Mouse (Mus musculus) small intestine, adult 2 months (tissue): ENCODE measurements at regions not wholly inside any gene's neighbourhood (a gene's known extent, or its start where the extent isn't known, plus 50 kb on each side); places are given as distances from the start of the nearest gene placed in this dataset.
A peak's percentile ranks its signal among the peaks of the same experiment; 100 is the strongest.

Source experiments
- CTCF ChIP-seq: fragments of 200-500 bp; IDR thresholded peaks from 2 replicates; pipeline ENCODE4 v1.5.1; 2012; ENCODE audit warnings: low read depth, mild to moderate bottlenecking, control low read depth, inconsistent platforms, low read length, moderate library complexity, mixed read lengths; ENCODE audit not compliant: insufficient replicate concordance, insufficient read length; ENCODE audit errors: extremely low read depth
- POLR2A ChIP-seq: fragments of 200-500 bp; IDR thresholded peaks from 2 replicates; pipeline ENCODE4 v1.6.1; 2012; ENCODE audit warnings: low read depth, mild to moderate bottlenecking, control low read depth, inconsistent platforms, low read length, moderate library complexity

GRCm38 (mm10) chr9:111918275-111918940 is 228.3 kb upstream of the Stac start:
- TF ChIP-seq CTCF (peak; percentile 91), POLR2A (no peak)
